Mouse (Mus musculus): ENCODE results near the gene Rsrc2.
A peak's percentile ranks its signal among the peaks of the same experiment; 100 is the strongest.
"Not testable (repeated sequence)": the region's sequence is repeated elsewhere in the genome, so short reads cannot be mapped to it uniquely, and the experiment has no call there.

The Rsrc2 gene

DNA sequence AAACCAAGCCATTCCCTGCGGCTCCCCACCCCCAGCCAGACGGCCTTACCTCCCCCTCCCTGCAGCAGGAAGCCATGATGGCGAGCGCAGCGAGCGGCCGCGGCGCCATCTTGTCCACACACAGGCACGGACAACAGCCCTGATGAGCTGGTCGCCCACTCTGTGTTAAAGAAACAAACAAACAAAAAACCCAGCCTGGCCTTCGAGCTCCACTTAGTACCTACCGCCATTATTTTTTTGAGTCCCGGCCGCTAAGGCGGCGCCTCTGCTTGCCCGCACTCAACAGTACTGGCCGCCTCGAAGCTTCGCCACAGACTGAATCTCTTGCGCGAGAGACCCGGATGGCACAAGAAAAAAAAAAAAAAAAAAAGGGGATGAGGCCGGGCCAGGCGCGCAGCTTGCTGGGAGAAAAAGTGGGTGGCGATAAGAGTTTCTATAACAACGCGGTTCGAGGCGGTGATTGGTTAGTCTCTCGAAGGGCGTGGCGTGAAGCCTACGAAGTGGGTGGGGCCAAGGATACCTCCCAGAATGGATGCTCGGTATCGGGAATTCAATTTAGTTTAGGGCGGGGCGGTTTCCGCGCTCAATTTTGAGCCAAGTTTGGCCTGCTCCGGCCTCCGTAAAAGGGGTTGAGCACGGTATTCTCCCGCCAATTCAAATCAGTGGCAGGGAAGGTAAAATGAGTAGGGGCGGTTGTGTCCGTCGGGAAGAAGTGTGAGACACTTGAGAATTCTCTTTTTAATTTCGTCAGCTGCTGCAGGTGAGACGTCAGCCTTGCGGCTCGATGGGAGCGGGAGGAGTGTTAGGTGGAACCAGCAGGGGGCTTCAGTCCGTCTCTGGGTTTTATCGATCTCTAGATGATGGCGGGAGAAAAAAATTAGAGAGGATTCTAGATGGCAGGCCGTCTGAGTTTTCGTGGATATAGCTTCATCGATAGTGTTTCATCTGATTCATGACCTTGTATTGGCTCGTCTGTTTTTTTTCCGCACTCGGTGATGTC is at the start of gene Rsrc2, which contains the start of gene Kntc1:
Rsrc2 (minus strand) TSS at position 350 of the 1,000 bp plus-strand sequence.
Kntc1 (plus strand) TSS at position 652 of the 1,000 bp plus-strand sequence.
- peak; percentile 99 for DNase-seq (ENCODE audit: extremely low spot score)

DNA sequence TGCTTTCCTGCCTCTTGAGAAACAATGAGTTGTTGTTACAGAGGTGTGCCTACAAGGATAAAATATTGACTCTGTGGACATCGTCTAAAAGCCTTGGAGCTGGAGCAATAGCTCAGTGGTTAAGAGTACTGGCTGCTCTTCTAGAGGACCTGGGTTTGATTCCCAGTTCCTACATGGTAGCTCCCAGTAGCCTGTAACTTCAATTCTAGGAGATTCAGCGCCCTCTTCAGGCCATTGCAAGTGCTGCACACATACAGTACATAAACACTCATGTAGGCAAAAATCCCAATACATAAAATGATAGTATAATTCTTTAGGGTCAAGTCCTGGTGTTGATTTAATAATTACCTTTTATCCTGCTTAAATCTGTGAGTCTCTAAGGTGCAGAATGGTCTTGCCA is 43.9 kb upstream of the Rsrc2 start:
- no peak for DNase-seq (ENCODE audit: extremely low spot score)

DNA sequence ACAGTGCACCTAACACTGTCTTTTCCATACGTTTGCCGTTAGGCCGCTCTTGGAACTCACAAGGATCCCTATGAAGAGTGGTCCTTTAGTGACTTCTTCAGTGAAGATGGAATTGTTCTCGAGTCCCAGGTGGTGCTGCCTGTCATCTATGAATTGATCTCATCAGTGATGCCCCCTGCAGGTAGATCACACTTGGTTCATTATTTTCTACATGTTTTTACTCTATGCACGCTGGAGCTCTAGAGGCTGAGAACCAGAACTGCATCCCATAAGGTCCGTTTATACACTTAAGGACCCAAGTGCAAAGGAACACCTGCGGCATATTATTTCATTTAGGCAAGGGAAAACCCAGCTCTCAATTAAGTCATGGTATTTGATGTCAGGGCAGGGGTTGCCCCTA is 39.8 kb upstream of the Rsrc2 start:
- DNase-seq (ENCODE audit: extremely low spot score) = no peak

DNA sequence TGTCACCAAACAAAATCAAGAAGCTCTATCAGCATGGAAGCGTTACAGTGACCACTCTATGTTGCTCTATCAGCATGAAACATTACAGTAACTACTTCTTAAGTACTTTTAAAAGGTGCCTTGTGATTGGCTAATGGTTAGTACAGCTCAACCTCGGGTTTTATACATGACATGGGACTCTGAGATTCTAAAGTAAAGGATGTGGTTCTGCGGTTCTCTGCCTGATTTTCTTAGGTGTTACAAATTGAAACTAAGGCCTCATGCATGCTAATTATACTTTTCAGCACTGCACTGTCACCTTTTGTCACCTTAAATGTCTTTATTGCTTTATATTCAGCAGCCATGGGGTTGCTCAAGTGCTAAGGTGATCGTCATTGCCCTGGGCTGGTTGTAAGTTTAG is 32.6 kb upstream of the Rsrc2 start:
- no peak for DNase-seq (ENCODE audit: extremely low spot score)

DNA sequence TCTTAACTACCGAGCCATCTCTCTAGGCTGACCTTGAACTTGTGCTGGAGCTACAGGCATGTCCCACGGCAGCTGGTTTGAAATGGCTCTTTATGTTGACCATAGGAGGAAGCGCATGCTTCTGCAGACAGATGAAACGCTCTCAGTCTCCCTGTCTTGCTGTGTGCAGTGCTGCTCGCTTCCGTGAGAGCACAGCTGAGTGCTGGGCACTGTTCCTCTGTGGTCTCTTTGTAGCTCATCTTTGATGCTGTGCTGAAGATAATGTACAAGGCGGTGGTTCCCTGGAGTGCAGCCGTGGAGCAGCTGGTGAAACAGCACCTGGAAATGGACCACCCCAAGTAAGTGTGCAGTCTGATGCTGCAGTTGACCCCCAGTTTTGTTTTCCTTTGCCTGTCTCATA is 31.5 kb upstream of the Rsrc2 start:
- no peak for DNase-seq (ENCODE audit: extremely low spot score)

DNA sequence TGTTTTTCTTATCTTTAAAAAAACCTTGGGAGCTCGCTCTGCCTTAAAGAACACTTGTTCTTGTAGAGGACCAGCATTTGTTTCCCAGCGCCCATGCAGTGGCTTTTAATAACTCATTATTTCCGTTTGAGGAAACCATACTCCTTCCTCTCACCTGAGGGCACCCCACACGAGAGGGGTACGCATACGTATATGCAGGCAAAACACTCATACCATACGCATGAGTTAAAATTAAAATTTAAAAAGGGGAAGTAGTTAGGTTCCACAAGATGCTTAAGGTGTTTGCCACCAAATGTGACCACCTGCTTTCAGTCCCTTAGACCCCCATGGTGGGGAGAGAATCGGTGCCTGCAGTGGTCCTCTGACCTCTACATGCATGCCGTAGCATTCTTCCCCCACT is 24.2 kb upstream of the Rsrc2 start:
- DNase-seq (ENCODE audit: extremely low spot score) = no peak

DNA sequence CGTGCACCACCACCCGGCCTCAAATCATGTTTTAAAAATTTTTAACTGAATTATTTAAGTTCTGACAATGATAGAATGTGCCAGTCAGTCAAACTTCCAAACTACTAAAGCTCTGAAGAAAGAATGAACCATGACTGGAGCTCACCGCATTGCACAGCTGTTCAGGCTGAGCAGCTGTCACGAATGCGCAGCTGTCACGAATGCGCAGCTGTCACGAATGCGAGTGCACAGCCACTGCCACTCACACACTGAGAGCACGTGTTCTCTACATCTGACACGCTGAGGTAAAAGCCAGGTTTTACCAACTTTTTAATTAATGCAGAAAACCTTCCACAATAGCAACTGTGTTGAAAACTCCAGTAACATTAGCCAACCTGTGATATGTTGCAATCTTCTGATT is 17.2 kb upstream of the Rsrc2 start:
- DNase-seq (ENCODE audit: extremely low spot score) = not testable (repeated sequence)

DNA sequence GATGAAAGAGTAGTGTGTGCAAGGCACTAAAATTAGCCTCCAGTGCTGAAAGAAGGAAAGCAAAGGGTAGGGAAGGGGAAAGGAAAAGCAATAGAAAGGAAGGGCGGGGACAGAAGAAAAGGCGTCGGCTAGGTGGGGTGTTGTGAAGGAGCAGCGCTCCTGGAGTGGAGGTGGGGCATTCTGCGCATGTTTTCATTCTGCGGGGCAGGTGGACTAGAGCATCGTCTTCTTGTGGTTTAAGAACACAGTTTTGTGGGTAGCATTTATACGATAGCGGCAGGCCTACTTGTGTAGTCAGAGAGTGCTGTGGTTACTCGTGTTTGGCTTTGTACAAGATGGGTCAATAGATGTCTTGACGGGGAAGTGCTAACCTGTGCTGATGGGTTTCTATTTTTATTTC is 16.3 kb upstream of the Rsrc2 start:
- no peak for DNase-seq (ENCODE audit: extremely low spot score)

DNA sequence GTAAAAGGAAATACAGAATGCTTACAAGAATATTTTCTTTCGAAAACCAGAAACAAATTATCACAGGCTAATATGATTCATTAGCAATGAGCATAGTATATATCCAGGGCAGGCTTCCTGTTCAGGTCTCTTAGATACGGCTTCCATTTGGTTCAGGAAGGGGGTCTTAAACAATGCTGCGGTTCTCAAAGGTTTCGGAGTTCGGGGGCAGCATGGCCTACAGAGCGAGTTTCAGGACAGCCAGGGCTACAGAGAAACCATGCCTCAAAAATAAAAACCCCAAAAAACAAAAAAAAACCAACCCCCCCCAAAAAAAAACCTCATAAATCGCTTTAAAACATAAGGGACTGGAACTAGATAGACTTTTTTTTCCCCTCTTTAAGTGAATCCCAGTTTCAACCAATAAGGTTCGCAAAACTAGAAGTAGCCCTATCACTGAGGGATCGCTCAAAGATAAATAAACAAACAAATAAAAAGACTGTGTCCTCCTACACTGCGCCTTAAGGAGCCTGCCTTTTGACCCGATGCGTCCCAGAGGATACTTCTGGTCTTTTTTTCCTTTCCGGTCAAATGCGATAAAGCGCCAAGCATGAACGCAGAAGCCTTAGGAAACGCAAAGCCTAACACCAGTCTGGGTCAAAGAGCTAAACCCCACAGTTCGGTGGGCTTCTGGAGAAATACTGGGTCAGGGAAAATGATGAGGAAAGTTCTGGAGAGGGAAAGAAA is 712 bp downstream of the Rsrc2 start:
- no peak for DNase-seq (ENCODE audit: extremely low spot score)

DNA sequence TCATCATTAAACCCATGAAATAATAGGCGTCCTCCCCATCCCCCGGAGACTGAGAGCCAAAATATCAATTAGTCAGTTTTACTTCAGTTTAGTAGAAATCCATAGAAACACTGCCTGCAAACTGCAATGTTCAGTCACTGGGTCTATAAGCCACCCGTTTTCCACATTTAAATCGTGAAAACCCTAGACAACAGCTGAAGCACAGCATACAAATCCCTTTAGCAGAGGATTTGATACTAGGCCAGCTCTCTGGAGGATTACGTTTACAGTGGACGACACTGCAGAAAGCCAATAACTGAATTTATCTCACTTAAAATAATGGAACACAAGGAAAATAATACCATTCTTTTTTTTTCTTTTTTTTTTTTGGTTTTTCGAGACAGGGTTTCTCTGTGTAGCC is 1.6 kb downstream of the Rsrc2 start:
- DNase-seq (ENCODE audit: extremely low spot score) = no peak

DNA sequence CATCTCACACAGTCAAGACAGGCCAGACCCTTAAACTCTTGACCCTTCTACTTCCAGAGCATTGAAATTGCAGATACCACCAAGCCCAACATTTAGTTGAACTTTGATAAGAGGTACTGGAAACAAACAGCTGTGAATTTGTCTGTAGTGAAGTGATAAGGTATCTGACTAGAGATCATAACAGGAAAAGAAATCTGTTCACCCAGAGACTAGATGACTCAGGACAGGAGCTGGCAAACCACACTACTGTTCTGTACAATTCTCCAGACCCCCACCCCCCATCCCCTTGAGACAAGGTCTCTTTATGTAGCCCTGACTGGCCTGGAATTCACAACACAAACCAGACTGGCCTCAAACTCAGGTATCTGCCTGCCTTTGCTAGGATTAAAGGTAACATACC is 3.0 kb downstream of the Rsrc2 start:
- no peak for DNase-seq (ENCODE audit: extremely low spot score)

DNA sequence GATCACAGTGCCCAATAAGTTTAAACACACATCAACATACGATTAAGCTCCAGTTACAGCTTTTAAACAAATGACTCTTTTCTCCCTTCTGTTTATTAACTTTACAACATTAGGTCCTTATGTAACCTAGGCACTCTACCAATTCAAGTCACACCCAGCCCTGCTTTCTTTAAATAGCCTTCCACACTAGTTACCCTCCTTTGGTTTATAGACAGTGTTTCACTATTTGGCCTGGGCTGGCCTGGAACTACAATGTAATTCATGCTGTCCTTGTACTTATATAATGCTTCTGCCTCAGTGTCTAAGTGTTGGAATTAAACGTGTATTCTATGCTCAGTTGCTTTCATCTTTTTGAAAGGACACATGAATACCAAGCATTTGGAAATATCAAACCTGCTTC is 4.9 kb downstream of the Rsrc2 start:
- no peak for DNase-seq (ENCODE audit: extremely low spot score)

DNA sequence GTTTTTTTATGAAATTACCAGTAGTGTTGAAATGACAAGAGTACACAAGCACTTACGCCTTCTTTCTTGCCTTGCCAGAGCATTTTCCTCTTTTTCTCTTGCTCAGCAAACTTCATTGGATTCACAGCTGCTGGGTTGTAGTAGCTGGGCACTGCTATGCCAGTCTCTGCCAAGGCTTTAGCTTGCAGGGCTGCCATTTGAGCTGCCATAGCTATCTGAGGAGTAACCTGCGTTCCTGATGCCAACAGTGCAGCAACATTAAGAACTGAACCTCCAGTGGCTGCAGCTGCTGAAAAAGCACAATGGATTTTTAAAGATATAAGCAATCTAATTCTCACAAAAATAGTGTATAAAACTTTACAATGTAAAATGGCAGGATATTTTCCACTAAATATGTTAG is 18.2 kb downstream of the Rsrc2 start:
- no peak for DNase-seq (ENCODE audit: extremely low spot score)

DNA sequence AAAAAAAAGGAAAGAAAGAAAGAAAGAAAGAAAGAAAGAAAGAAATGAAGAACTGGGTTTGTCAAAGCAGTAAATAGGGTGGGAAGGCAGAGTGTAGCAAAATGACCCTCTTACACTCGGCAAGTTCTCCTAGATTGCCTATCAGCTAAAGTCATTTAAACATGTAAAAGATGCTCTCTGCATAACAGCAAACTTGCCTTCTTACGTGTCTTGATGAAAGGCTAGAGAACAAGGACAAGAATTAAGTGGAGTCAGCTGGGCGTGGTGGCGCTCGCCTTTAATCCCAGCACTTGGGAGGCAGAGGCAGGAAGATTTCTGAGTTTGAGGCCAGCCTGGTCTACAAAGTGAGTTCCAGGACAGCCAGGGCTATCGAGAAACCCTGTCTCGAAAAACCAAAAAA is 25.4 kb downstream of the Rsrc2 start:
- not testable (repeated sequence) for DNase-seq (ENCODE audit: extremely low spot score)

DNA sequence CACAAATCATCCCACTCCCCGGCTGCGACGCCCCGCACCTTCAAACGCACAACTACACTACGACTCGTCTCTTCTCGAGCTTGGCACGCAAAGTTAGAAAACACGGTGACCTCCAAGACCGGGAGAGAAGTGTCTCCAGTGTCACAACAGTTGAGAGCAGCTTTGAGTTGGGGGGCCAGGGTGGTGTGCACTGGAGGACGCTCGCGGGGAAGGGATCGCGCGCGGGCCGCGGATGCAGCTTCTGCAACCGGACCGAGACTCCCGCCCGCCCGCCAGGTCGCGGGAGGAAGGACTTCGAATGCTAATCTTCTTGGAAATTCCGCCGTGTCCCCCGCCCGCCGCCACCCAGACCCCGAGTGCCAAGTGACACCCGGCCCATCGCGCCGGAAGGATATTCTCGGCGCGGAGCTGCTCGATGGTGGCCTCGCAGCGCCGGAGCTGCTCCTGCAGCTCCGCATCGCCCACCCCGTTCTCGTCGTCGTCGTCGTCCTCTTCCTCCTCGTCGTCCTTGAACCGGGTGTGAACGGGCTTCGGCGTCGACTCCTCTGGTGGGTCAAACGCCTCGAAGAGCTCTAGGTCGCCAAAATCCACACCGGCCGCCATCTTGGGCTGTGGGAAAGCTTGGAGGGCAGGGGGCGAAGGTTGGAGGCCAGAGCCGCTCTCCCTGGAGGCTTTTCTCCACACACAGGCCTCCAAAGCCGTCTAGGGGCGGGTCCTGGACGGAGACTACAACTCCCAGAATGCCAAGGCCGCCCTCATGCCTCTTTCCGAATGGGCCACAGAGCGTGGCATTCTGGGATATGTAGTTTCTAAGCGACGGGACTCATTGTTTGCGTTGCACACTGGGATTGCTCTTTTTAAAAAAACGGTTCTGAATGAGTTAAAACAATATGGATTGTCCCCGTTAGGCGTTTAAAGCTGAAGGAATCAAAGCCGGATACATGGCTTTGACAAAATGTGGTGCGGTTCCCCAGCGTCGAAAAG is 28.6 kb downstream of the Rsrc2 start, which contains the start of gene Zcchc8:
Zcchc8 (minus strand) TSS at position 773 of the 984 bp plus-strand sequence.
- peak; percentile 98 for DNase-seq (ENCODE audit: extremely low spot score)

DNA sequence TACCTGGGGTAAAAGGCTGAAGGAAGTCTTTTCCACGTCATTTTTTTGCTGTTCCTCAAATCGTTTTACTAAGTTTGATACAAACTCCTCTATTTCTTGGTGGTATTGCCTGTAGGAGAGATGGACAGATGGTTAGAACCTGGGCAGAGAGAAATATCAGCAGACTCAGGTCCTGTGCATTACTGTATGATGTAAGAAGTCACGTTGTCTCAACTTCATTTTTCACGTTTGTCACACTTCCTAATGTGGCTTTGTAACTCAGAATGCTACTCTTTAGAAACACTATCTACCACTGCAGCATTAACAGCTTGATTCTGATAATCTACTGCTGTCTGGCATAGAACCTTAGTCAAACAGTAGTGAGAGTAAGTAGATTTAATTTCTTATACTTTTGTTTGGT is 34.6 kb downstream of the Rsrc2 start:
- DNase-seq (ENCODE audit: extremely low spot score) = no peak

DNA sequence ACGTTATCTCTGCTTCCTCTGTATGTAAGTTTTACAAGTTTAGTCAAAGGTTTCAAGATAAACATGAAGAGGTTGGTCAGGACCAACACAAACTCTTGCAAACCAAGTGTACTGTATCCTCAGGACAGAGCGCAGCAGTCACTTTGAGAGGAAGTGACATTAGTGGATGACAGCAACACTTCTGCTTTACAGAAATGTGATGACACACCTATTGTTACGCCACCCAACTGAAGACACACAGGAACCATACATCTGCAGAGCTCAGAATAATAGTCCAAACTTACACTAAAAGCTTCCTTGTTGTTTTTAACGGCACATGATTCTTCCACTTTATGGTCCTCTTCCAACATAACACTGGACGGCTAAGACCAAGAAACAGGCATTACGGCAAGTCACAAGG is 35.4 kb downstream of the Rsrc2 start:
- DNase-seq (ENCODE audit: extremely low spot score) = no peak

DNA sequence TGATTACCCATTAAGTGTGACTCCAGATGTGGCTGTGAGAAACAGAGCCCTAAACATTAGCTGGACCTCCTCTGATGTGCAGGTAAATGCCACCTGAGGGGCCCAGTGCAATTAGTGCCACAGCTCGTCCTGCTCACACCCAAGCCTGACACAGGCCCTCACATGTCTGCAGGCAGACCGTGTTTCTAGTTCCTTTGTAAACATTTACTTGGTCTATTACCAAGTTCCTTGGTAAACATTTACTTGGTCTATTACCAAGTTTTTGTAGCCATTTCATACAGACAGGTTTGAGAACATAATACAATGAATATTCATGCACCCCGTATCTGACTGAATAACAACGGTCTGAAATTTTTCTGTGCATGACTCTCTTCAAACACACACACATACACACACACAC is 39.6 kb downstream of the Rsrc2 start:
- DNase-seq (ENCODE audit: extremely low spot score) = no peak

DNA sequence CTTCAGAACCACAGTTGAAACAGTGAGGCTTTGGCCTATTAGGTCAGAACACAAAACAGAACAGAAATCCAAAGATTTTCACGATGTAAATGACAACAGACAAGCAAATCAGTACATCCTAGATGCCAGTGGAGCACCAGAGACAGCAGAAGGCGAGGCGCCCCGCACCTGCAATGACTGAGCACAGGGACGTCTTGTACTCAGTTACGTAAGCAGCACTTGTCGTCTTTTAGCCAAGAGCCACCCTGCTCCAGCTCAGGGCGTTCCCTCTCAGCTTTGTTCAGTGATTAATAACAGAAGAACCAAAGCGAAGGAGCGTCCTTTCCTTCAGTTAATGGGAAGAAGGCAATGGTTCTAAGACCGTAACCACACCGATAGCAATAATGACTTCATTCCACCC is 40.6 kb downstream of the Rsrc2 start:
- DNase-seq (ENCODE audit: extremely low spot score) = no peak

DNA sequence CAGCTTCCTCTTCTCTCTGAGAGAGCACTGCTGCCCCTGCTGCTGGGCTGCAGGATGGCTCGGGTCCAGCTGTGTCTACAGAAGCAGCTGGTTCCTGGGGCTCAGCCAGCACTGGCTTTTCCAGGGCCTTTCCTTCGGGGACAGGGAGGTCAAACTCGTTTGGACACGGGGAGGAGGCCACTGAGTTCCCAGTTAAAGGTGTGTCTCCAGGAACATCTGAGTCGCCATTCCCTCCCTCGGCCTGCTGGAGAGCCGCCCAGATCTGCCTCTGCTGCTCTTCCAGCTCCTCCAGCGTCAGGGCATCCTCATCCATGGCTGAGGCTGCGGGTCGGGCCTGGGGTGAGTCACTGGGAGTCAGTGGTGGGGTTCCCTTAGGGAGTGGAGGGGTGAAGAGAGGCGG is 48.6 kb downstream of the Rsrc2 start:
- DNase-seq (ENCODE audit: extremely low spot score) = no peak

DNA sequence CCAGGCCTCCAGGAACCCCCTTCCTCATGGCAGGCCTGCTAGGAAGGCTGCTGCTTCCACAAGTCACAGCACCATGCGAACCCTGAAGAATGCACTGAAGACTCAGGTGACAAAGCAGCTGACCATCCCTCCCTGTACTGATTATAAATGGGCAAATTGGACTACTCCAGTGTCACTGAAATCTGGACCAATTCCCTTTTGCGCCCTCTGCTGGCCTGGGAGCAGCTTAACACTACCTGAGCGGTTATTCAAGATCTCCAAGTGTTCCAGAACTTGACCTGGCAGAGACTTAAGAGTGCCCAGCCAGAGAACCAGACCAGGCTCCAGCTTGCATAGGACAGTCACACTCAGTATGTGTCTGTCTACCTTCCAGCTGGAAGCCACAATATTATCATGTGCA is 50.0 kb downstream of the Rsrc2 start:
- peak; percentile 65 for DNase-seq (ENCODE audit: extremely low spot score)

DNA sequence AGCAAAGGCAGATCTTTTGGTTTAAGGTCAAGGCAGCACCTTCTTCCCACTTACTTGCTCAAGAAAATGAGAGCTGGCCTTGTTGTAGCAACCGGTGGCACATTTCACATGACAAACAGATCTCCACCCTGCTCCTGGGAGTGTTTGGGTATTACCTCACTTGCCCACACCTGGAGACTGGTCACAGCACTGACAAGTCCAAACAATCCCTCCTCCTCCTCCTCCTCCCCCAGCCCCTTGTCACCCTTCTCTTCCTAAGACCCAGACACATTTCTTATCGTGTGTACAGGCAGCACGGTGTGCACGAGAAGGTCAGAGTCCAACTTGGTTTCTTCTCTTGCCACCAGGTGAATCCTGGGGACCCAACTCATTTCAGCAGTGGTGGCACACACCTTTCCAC is 52.3 kb downstream of the Rsrc2 start:
- no peak for DNase-seq (ENCODE audit: extremely low spot score)

Measured in embryo, embryonic 9.5 days (tissue).